Mouse (Mus musculus) embryo, embryonic 11.5 days (tissue): ENCODE results near the gene Sirt3.
"Not testable (repeated sequence)": the region's sequence is repeated elsewhere in the genome, so short reads cannot be mapped to it uniquely, and the experiment has no call there.

Source experiments
- DNase-seq: peaks from one replicate; pipeline ENCODE4 v3.0.0-alpha.2; 2012; ENCODE audit warnings: low read depth, low spot score

The Sirt3 gene

DNA sequence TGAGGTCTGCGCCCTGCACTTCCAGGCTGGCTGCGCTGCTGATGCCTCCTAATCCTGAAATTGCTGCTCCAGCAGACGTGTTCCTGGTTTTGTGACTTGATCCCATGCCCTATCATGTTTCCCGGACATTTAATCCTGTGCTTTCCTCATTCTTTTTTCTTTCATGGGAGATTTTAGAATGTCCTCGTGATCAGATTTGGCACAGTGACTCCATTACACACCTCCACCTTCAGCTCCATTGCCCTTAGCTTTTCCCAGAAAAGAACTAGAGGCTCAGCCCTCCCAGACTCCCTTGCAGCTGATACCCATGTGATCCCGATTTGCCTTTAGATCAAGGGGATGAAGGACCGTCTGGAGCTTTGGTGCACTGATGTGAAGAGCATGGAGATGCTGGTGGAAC lies 15.8 kb upstream of the Sirt3 start:
- DNase-seq: no peak

DNA sequence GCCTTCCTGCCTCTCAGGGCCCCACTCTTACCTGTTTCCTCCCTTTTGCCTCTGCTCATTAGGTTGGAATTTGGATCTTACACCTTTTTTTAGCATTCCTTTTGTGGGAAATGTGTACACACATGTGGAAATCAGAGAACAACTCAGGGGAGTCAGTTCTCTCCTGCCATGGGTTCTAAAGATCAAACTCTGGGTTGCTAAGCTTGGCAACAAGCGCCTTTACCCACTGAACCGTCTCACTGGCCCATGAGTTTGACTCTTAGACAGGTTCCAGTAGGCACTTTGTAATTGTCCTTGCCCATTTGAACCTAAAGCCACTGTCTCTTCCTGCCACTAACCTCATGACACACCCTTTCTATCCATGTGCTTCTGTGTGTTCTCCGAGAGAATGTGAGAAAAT lies 12.5 kb upstream of the Sirt3 start:
- no peak for DNase-seq

DNA sequence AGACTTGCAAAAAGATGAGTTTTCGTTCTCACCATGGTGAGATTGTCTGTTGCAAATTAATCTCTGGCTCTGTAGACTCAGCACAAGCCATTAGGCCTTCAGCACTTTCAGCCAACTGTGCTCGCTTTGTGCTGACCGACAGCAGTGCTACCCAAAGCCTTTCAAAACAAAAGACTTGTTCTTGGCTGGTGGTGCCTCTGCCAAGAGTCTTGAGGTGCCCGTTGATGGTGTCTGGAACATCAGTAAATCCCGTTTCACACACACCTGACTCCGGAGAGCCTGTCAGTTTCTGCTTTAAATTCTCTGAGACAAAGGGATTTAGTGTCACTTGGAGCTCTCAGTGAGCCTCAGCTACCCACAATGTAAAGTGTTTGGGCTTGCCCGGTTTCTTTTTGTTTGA lies 11.9 kb upstream of the Sirt3 start:
- no peak for DNase-seq

DNA sequence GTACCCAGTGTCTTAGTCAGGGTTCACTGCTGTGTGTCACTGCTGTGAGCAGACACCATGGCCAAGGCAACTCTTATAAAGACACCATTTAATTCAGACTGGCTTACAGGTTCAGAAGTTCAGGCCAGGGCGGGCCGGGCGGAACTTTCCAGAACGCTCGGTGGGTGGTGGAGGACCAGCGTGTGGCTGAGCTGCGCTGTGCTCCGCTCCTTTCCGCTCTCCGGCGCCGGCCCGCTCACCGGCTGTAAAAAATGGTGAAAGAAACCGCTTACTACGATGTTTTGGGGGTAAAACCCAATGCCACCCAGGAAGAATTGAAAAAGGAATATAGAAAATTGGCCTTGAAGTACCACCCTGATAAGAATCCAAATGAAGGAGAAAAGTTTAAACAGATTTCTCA lies 8.5 kb upstream of the Sirt3 start:
- DNase-seq: not testable (repeated sequence)

DNA sequence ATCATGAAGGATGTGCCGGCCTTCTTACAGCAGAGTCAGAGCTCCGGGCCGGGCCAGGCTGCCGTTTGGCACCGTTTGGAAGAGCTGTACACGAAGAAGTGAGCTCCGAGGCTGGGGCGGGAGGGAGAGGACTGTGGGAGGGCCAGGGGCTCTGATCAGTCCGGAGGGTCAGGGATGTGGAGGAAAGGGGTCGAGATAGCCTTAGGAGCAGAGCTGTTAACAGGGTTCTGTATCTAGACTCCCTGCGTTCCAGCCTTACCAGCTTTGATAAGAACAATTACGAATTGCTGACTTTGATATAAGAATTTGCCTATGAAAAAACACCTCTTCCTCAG lies 327 bp upstream of the Sirt3 start:
- no peak for DNase-seq

DNA sequence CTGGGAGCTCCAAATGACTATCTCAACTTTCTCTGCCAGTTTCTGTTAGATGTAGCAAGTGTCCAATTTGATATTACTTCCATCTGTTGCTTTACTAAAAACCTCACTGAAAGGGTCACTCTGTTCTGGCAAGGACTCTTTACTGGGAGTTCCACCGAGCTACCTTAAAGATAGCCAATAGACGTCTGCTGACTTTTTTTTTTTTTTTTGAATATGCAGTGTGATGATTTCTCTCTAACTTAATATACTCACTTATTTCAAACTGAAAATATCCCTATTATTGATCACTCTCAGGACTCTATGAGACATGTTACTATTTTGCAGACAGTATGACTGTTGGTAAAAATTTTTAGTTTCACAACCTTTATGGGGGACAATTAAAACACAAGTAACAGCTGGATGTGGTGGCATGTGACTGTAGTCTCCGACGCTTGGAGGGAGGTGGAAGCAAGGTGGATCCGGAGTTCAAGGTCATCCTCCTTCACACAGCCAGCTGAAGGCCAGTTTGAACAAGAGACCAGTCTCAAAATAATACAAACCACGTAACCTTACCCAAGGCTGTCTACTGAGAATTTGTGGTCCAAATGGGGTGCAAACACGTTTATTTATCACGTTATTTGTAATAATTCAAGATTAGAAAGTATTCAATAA lies 1.1 kb downstream of the Sirt3 start:
- no peak for DNase-seq

DNA sequence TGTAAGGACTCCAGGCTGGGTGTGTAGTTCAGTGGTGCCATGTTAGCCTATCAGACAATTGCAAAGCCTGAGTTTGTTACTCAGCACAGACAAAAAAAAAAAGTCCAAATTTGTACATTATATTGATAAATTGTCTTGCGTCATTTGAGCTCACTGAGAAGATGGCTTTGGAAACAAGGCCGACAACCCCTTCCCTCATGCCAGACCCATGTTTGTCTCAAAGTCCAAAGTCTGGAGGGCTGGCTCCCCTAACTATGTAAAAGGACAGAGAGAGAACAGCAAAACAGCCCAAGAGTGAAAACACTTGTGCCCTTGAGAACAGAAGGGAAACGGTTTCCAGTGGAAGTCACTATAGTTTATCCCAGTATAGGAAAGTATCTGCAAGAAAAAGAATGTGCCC lies 1.7 kb downstream of the Sirt3 start:
- DNase-seq: no peak

DNA sequence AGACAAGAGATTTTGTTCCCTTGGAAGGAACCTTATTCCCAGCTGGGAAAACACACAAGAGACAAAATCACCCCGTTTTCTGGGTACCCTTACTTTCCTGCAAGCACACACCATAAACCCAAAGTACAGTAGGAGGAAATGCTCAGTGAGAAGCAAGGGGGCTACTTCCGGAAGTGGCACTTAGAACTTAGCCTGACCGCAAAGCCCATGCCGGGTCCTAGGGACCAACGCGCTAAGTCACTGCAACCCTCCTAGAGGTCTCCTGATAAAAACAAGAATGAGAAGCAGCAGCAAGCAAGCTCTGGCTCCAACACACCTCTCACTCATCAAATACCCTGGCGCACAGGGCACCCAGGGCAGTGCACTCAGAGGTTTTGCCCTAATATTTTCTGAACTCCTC lies 2.8 kb downstream of the Sirt3 start:
- no peak for DNase-seq

DNA sequence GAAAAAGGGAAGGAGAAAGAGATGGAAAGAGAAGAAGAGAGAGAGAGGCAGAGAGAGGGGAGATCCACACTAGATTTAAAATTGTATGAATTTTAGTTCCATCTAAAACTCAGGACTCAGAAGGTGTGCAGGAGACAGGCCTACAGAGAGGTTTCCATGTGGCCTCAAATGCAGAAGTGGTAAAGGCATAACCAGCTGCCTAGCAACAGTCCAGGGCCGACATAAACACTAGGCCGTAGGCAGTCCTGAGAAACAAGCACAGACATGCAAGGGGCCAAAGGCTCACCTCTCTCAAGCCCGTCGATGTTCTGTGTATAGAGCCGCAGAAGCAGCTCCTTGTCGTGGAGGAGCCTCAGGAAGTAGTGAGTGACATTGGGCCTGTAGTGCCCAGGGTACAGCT lies 4.7 kb downstream of the Sirt3 start:
- no peak for DNase-seq

DNA sequence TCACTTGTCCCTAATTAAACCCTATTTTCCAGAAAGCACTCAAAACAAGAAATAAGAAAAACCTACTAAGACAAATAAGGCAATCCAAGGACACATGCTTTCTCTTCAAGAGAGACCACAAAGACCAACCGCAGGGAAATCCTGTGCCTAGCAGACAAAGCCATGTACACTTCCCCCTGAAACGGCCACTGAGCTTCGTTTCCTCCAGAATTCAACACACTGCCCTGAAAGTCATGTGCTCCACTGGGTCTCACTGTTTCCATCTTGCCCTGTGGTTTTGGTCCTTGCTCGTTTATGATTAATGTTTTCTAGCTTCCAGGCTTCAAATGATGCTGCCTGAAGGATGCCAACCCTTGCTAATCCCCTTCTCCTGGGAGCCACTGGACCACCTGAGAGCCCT lies 7.9 kb downstream of the Sirt3 start:
- no peak for DNase-seq

DNA sequence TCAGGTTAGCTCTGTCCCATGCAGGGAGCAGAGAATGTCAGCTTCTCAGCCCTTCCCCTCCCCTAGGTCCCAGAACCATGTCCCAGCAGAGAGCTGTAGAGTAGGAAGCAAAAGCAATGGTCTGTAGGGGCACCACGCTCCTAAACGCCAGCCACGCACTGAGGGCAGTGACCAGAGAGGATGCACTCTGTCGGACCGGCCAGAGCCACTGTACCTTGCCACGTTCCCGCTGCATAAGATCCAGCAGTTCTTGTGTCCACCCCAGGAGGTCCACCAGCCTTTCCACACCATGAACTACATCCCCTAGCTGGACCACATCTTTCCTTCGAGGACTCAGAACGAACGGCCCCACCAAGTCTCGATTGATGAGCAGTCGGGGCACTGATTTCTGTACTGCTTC lies 17.3 kb downstream of the Sirt3 start:
- DNase-seq: no peak

DNA sequence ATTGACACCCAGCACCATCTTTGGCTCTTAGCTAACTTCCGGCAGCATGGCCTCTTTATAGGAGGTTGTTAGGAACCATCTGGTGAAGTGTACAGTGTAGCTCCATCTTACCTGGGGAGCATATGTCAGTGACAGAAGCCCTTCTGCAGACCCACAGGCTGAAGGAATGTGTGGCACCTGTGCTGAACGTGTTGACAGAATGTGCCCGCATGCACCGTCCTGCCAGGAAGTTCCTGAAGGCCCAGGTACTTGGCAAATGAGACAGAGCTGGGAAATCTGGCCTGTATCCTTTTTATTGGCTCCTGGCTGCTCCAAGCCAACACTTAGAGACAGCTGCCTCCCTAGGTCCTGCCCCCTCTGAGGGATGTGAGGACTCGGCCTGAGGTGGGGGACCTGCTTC lies 21.4 kb downstream of the Sirt3 start:
- DNase-seq: no peak

DNA sequence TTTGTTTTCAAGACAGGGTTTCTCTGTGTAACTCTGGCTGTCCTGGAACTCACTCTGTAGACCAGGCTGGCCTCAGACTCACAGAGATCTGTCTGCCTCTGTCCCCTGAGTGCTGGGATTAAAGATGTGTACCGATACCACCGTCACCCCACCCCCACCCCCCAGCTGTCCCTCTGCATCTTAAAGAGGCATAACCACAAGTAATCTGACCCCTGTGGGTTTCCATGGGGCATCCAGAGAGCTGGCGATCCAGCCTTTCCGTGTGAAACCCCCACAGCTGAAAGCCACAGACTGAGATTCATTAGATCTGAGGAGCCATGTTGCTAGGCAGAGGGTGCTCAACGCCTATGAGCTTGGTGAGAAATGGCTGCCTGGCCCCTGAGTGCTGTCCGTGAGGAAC lies 22.1 kb downstream of the Sirt3 start:
- no peak for DNase-seq

DNA sequence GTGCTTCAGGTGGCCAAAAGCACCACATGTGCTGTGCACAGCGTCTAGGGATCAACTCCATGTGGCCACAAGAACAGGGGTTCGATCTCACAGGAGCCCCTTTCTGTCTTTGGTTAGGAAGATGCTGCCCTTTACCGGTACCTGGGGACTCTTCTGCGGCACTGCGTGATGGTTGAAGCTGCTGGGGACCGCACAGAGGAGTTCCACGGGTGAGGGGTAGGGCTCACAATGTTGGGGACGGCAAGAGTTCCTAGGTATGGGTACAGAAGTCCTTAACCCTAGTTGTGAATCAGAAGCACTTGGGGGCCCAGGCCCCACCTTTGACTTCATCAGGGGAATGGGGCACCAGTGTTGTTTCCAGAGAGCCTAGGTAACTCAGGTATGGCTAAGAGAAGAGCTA lies 23.4 kb downstream of the Sirt3 start:
- no peak for DNase-seq

DNA sequence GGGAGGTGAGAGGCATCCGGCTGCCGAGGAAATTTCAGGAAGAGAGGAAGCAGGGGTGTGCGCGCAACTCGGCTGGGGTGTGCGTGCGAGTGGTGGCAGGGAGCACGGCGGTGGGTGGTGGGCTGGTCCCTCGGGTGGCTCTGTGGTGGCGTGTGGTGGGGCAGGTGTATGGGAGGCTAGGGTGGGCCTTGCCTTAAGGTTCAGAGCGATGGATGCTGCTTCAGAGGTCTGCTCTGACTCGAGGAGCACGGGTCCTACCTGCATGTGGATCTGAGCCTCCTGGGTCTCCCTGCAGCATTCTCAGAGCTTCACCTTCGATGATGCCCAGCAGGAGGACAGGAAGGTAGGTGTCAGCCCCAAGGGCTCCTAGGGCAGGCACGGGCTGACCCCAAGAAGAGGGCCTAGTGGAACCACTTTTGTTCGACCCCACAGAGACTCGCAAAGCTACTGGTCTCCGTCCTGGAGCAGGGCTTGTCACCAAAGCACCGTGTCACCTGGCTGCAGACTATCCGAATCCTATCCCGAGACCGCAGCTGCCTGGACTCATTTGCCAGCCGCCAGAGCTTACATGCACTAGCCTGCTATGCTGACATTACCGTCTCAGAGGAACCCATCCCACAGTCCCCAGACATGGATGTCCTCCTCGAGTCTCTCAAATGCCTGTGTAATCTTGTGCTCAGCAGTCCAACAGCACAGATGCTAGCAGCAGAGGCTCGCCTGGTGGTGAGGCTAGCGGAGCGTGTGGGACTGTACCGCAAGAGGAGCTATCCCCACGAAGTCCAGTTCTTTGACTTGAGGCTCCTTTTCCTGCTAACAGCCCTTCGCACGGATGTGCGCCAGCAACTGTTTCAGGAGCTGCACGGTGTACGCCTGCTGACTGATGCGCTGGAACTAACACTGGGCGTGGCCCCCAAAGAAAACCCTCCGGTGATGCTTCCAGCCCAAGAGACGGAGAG lies 24.3 kb downstream of the Sirt3 start, which contains the start of gene Bet1l:
TSS of gene Bet1l (minus strand) at position 28 of the 956 bp plus-strand sequence.
- no peak for DNase-seq

DNA sequence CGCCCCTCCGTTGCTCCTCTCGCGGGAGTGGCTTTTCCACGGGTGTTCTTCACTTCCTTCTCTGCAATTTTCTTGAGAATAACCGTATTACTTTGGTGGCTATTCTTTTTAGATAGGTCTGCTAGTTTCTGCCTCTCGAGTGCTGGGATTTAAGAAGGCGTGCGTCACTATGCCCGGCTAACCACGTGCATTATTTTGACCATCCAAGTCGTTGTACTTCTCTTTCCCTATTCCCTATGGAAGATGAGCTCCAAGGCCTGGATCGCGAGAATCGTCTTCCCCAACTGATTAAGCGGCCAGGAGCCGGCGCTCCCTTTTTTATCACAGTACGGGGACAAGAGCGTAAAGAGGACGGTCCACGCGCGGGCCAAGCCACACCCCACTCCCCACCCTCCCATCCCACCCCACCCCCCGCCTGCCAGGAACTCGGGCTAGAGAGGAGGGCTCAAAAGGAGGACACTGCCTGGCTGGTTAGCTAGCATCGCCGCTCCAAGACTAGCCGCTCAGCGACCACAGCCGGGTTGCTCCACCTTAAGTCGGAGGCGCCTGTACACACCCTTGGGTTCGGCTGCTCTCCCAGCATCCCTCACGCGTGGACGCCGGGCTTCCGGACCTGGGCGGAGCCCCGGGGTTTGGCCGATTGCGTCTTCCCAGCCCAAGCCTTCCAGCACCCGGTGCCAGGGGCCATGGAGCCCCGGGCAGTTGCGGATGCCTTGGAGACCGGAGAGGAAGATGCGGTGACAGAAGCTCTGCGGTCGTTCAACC lies 25.1 kb downstream of the Sirt3 start, which contains the start of gene Ric8a:
TSS of gene Ric8a (plus strand) at position 173 of the 765 bp plus-strand sequence.
- peak; percentile 58 for DNase-seq

DNA sequence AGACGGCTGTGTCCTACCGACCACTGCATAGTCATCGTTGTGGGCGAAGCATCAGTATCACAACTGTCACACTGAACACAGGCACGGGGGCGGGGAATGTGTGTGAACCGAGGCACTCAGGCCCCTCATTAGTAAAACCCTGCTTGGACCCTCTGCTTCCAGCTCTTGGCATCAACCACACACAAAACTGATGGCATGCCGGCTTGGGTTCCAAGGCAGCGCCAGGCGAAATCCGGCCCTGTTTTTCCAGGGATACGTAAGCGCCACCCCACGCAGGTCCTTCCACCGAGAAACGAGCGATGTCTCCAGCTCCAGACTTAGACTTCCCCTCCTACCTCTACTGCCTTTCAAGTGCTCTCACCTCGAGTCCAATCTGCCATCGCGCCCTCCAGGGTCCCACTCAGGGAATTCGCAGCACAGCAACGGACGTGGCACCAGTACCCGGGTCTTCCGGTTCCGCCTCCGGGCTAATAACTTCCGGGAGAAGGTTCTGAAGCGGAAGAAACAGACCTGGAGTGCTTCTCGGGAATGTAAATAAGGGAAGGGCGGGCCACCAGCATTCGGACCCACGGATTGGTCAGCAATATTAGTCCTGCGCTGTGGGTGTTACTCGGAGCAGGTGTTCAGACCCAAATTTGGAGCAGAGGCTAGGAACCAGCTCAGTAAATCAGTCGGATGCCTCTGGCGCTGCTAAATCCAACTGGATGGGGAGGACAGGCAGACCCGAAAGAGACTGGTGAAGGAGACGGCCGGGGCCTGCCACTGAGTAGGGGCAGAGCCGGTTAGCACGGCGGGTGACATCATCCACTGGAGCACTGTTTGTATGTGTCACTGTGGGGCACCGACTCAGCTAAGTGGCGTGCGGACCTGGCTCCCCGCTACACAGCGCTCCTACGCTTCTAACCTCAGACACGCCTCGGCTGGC lies 26.0 kb downstream of the Sirt3 start, which contains the start of gene Gm45785:
TSS of gene Gm45785 (minus strand) at position 472 of the 925 bp plus-strand sequence.
- DNase-seq: peak; percentile 78

DNA sequence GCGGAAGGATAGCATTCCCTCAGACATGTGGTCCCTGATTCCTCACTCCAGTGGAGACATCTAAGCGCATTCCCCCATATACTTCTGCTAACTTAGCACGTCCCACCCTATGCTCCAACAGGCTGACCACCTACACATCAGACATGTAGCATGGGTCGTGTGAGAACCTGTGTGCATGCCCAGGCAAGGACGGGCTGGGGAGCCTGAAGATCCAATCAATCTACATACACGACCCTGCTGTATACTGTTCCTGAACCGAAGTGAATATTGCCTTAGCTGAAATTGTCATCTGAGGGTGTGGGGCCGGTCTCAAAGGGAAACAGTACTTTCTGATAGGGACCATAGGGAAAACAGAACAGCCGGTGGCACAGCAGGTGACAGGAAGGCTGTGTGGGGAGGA lies 26.9 kb downstream of the Sirt3 start:
- DNase-seq: no peak

DNA sequence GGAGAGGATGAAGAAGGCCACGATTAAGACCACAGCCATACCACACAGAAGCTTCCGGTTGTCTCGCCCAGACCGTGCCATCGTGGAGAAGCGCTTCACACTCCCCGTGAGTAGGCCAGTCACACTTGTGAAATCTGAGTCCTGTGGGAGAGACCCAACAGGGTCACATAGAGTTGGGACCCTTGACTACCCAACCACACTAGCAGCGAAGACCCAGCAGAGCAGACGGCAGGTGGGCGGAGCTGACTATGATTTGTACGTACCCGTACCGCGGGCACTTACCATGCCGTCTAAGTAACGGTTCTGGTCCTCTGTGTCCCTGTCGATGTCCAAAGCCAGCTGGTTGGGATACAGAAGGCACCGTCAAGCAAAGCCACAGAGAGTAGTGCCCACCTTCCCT lies 27.6 kb downstream of the Sirt3 start:
- DNase-seq: no peak

DNA sequence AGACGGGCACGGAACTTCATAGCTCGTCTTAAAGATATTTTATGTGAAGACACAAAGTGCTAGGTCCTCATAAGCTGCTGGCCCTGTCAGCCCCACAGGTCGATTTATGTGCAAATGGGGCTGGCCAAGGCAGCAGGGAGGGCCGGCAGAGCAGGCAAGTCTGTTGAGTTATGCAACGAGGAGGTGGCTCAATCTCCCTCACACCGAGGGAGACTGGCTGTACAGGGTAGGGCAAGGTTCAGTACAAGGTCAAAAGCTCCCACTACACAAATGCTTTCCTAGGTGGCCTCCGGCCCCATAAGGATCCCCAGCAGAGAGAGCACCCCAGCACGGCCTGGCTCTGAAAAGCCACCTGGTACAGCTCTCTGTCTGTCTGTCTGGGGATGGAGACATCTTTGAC lies 28.7 kb downstream of the Sirt3 start:
- no peak for DNase-seq

DNA sequence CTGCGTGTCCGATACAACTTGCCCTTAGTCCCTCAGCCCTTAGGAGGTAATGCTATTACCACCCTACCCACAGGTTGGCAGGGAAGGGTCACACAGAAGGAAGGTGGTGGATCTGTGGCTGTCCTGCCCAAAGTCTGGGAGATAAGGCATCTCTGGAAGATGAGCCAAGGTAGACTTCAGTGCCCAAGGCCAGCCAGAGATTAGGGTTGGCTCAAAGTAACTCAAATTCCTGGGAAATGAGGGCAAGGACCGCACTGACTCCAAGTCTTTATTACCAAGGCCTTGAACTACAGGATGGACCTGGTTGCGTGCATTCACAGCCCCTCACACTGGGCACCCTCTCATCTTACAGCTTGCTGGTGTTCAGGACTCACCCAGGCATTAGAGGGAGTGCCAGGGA lies 30.2 kb downstream of the Sirt3 start:
- no peak for DNase-seq
